Mouse (Mus musculus) liver, embryonic 15.5 days (tissue): ENCODE measurements around the gene Mavs. TPM values are rescaled to one million over a fixed set of nuclear protein-coding genes. Genes with fewer than 3 reads are reported as not detected.
A peak's percentile ranks its signal among the peaks of the same experiment; 100 is the strongest.

ENCODE experiments used
- ATAC-seq: fragments of 200-750 bp; cut with Nextera tagmentation; 2 replicates; pipeline ENCODE4 v1.8.0; 2017; ENCODE audit warnings: moderate number of reproducible peaks, mild to moderate bottlenecking, moderate library complexity; ENCODE audit not compliant: insufficient read depth
- H3K27ac ChIP-seq: fragments of 300-500 bp; sonication (generic); replicated peaks from 2 replicates; pipeline ENCODE4 v1.5.1; 2015; ENCODE audit warnings: mild to moderate bottlenecking, inconsistent platforms
- H3K27me3 ChIP-seq: fragments of 300-500 bp; sonication (generic); 2 replicates; pipeline ENCODE4 v1.6.1; 2015; ENCODE audit warnings: mild to moderate bottlenecking, inconsistent platforms
- H3K36me3 ChIP-seq: fragments of 300-500 bp; sonication (generic); replicated peaks from 2 replicates; pipeline ENCODE4 v1.6.1; 2015; ENCODE audit warnings: moderate library complexity, mild to moderate bottlenecking, inconsistent platforms
- H3K4me1 ChIP-seq: fragments of 300-500 bp; sonication (generic); replicated peaks from 2 replicates; pipeline ENCODE4 v1.6.1; 2015; ENCODE audit warnings: inconsistent platforms
- H3K4me2 ChIP-seq: fragments of 300-500 bp; sonication (generic); 2 replicates; pipeline ENCODE4 v1.6.1; 2015; ENCODE audit warnings: moderate library complexity, mild to moderate bottlenecking, inconsistent platforms
- H3K4me3 ChIP-seq: fragments of 300-500 bp; sonication (generic); replicated peaks from 2 replicates; pipeline ENCODE4 v1.5.1; 2015; ENCODE audit warnings: mild to moderate bottlenecking, inconsistent platforms
- H3K9ac ChIP-seq: fragments of 300-500 bp; sonication (generic); 2 replicates; pipeline ENCODE4 v1.6.1; 2015; ENCODE audit warnings: moderate library complexity, mild to moderate bottlenecking, inconsistent platforms
- H3K9me3 ChIP-seq: fragments of 300-500 bp; sonication (generic); replicated peaks from 2 replicates; pipeline ENCODE4 v1.6.1; 2016; ENCODE audit warnings: inconsistent platforms
- WGBS: fragments of 180-500 bp; shearing (Covaris S2); methylation state at CpG from one replicate; pipeline ENCODE4 v1.1.7; 2015; ENCODE audit warnings: mixed read lengths; ENCODE audit not compliant: insufficient replicate concordance; 5-methylcytosine and 5-hydroxymethylcytosine counted together
- polyA plus RNA-seq: library from polyadenylated mRNA; unstranded; fragments of >200 nt; fragmentation: Nextera tagmentation; extraction: Ambion mirVana; gene quantifications from 2 replicates; pipeline ENCODE4 v1.2.1, GENCODE M21; 2015

Gene Mavs
- 29.8 and 33.5 TPM in 2 replicates for polyA plus RNA-seq

- Histone ChIP-seq H3K4me2 (peak within 1 kb of the TSS; percentile 85), H3K4me3 (peak within 1 kb of the TSS; percentile 76), H3K36me3 (peaks cover 28% of the 10 kb centered on the region), H3K4me1 (peaks cover 53% of the 10 kb centered on the region), H3K27ac (peak within 1 kb of the TSS; percentile 96), H3K9me3 (no peaks in the 10 kb centered on the region), H3K27me3 (0 out of 2 replicates have a peak, but pooled peaks cover 6% of the 10 kb centered on the region), H3K9ac (peak within 1 kb of the TSS; percentile 89)
- peak; percentile 98 for ATAC-seq
- WGBS, result 16% methylated on average over 29 of the region's 29 CpGs
Observed at GRCm38 (mm10) chr2:131233307-131234126, at the start of gene Mavs. Mavs (plus strand) TSS chr2:131234063.

- Histone ChIP-seq H3K9ac (peak overlapping the region; percentile 95), H3K4me1 (peaks cover 55% of the 10 kb centered on the region), H3K4me3 (peak overlapping the region; percentile 90), H3K4me2 (peak overlapping the region; percentile 96), H3K27me3 (no peaks in the 10 kb centered on the region), H3K9me3 (no peaks in the 10 kb centered on the region), H3K36me3 (peaks cover 36% of the 10 kb centered on the region), H3K27ac (peak overlapping the region; percentile 97)
- WGBS, result 3% methylated on average over 14 of the region's 14 CpGs
- ATAC-seq, result peak; percentile 40
Observed at GRCm38 (mm10) chr2:131186343-131186742, 47.5 kb upstream of the Mavs start.

- peak within 1 kb of the TSS; percentile 96 for H3K4me2 ChIP-seq
- H3K9me3 ChIP-seq, result no peaks in the 10 kb centered on the region
- H3K4me3 ChIP-seq, result peak within 1 kb of the TSS; percentile 90
- WGBS, result under 1% methylated on average over 39 of the region's 43 CpGs
- H3K27ac ChIP-seq, result peak within 1 kb of the TSS; percentile 97
- H3K36me3 ChIP-seq, result peaks cover 43% of the 10 kb centered on the region
- ATAC-seq, result peak; percentile 87
- no peaks in the 10 kb centered on the region for H3K27me3 ChIP-seq
- peaks cover 58% of the 10 kb centered on the region for H3K4me1 ChIP-seq
- peak within 1 kb of the TSS; percentile 95 for H3K9ac ChIP-seq
Observed at GRCm38 (mm10) chr2:131186771-131187601, 46.9 kb upstream of the Mavs start, which contains the start of the genes Cdc25b and Spef1. Cdc25b (plus strand) TSS chr2:131186949. Spef1 (minus strand) TSS chr2:131187282.

GRCm38 (mm10) chr2:131187602-131187922, 46.3 kb upstream of the Mavs start:
- Histone ChIP-seq H3K27ac (peak overlapping the region; percentile 97), H3K4me2 (peak overlapping the region; percentile 96), H3K4me1 (peaks cover 61% of the 10 kb centered on the region), H3K4me3 (peak overlapping the region; percentile 90), H3K9ac (peak overlapping the region; percentile 95), H3K9me3 (no peaks in the 10 kb centered on the region), H3K36me3 (peaks cover 49% of the 10 kb centered on the region), H3K27me3 (no peaks in the 10 kb centered on the region)
- ATAC-seq, result no peak
- 36% methylated on average over 3 of the region's 3 CpGs for WGBS

- no peak for ATAC-seq
- H3K4me2 ChIP-seq, result peak overlapping the region; percentile 96
- H3K27ac ChIP-seq, result peak overlapping the region; percentile 97
- H3K4me3 ChIP-seq, result peak overlapping the region; percentile 90
- H3K9me3 ChIP-seq, result no peaks in the 10 kb centered on the region
- H3K9ac ChIP-seq, result peak overlapping the region; percentile 95
- peaks cover 56% of the 10 kb centered on the region for H3K36me3 ChIP-seq
- peaks cover 68% of the 10 kb centered on the region for H3K4me1 ChIP-seq
- WGBS, result 61% methylated on average over 5 of the region's 5 CpGs
- H3K27me3 ChIP-seq, result no peaks in the 10 kb centered on the region
Observed at GRCm38 (mm10) chr2:131188311-131188710, 45.6 kb upstream of the Mavs start.

- Histone ChIP-seq H3K4me3 (peak overlapping the region; percentile 90), H3K4me1 (peaks cover 81% of the 10 kb centered on the region), H3K9ac (peak overlapping the region; percentile 95), H3K27ac (peak overlapping the region; percentile 97), H3K9me3 (no peaks in the 10 kb centered on the region), H3K27me3 (no peaks in the 10 kb centered on the region), H3K36me3 (peaks cover 70% of the 10 kb centered on the region), H3K4me2 (peak overlapping the region; percentile 96)
- 19% methylated on average over 5 of the region's 5 CpGs for WGBS
- ATAC-seq, result peak; percentile 56
Observed at GRCm38 (mm10) chr2:131189521-131190309, 44.1 kb upstream of the Mavs start.

GRCm38 (mm10) chr2:131190344-131191004, 43.4 kb upstream of the Mavs start:
- 77% methylated on average over 10 of the region's 10 CpGs for WGBS
- Histone ChIP-seq H3K9ac (peak overlapping the region; percentile 95), H3K36me3 (peaks cover 78% of the 10 kb centered on the region), H3K27ac (peak overlapping the region; percentile 97), H3K4me2 (peak overlapping the region; percentile 96), H3K9me3 (no peaks in the 10 kb centered on the region), H3K4me3 (peak overlapping the region; percentile 90), H3K27me3 (no peaks in the 10 kb centered on the region), H3K4me1 (peaks cover 82% of the 10 kb centered on the region)
- no peak for ATAC-seq

GRCm38 (mm10) chr2:131191005-131191390, 42.9 kb upstream of the Mavs start:
- no peaks in the 10 kb centered on the region for H3K9me3 ChIP-seq
- H3K36me3 ChIP-seq, result peaks cover 83% of the 10 kb centered on the region
- no peaks in the 10 kb centered on the region for H3K27me3 ChIP-seq
- H3K4me3 ChIP-seq, result peak overlapping the region; percentile 90
- no peak for ATAC-seq
- peak overlapping the region; percentile 97 for H3K27ac ChIP-seq
- peak overlapping the region; percentile 96 for H3K4me2 ChIP-seq
- H3K4me1 ChIP-seq, result peaks cover 77% of the 10 kb centered on the region
- peak overlapping the region; percentile 95; the same call in 1 of the 2 replicates for H3K9ac ChIP-seq
- 71% methylated on average over 7 of the region's 7 CpGs for WGBS

- no peak overlapping the region for H3K9ac ChIP-seq
- H3K27ac ChIP-seq, result peak overlapping the region; percentile 33; the same call in 1 of the 2 replicates
- H3K4me3 ChIP-seq, result no peak overlapping the region
- no peak overlapping the region for H3K4me2 ChIP-seq
- H3K36me3 ChIP-seq, result peaks cover 99% of the 10 kb centered on the region
- H3K9me3 ChIP-seq, result no peaks in the 10 kb centered on the region
- ATAC-seq, result no peak
- no peaks in the 10 kb centered on the region for H3K27me3 ChIP-seq
- WGBS, result 79% methylated on average over 16 of the region's 16 CpGs
- H3K4me1 ChIP-seq, result peaks cover 43% of the 10 kb centered on the region
Observed at GRCm38 (mm10) chr2:131196606-131197316, 37.1 kb upstream of the Mavs start.
